Mouse (Mus musculus) effector memory CD4-positive, alpha-beta T cell, adult 5 months (primary cell): Measurements from ENCODE around the gene Crygb. TPM values are rescaled to one million over a fixed set of nuclear protein-coding genes. Genes with fewer than 3 reads are reported as not detected.

Experiments
- polyA plus RNA-seq: library from polyadenylated mRNA; unstranded; fragments of 100-300 nt; shearing (Covaris generic); gene quantifications from one replicate; pipeline ENCODE4 v1.2.1, GENCODE M21; 2017

The Crygb gene
- not detected for polyA plus RNA-seq

GRCm38 (mm10) chr1:65082188-65082587 is at the start of gene Crygb:
Crygb (minus strand) TSS chr1:65082288.

DNA sequence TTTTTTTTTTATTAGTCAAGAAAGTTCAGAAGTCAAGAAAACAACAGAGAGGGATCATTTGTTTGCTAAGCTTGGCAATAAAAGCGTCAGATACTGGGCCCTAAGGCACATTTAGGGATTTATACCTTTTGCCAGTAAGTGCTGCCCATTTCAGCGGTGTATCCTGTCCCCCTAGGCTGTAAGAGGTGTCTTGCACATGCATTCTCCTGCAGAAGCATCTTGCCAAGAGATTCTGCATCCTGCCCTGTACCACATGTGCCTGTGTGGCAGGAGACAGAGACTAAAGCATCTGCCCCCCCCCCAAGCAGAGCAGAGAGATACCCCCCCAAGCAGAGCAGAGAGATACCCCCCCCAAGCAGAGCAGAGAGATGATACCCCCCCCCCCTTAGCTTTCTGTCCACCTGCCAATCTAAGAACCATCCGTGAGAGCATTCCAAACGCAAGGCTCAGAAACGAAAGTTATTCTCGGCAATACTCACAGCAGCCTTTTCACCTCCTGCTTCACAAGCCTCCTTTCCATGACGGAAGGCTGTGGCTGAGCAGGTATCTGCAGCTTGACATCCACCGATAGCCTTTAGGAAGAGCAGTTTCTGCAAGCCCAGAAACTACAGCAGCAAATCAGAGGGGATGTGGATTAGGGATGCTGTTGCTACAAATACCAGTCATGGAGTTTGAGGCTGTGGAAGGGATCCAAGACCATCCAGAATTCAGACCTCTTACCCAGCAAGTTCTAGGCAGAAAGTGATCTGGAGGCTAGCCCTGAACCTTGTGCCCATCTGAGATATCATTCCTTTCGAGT is 40.7 kb upstream of the Crygb start, which contains the start of gene D630023F18Rik:
D630023F18Rik (minus strand) TSS at position 641 of the 799 bp plus-strand sequence.

GRCm38 (mm10) chr1:65119438-65119837 is 37.4 kb upstream of the Crygb start, which contains the start of gene Gm28845:
Gm28845 (minus strand) TSS chr1:65119558.

GRCm38 (mm10) chr1:65103273-65103672 is 21.2 kb upstream of the Crygb start, which contains the start of gene Cryga:
Cryga (minus strand) TSS chr1:65103373.

GRCm38 (mm10) chr1:65073589-65073988 is 8.5 kb downstream of the Crygb start, which contains the start of gene Crygc:
Crygc (minus strand) TSS chr1:65073689.

GRCm38 (mm10) chr1:65063352-65063751 is 18.7 kb downstream of the Crygb start, which contains the start of gene Crygd:
Crygd (minus strand) TSS chr1:65063452.

GRCm38 (mm10) chr1:65050952-65051351 is 31.1 kb downstream of the Crygb start, which contains the start of gene Cryge:
Cryge (minus strand) TSS chr1:65051149.

DNA sequence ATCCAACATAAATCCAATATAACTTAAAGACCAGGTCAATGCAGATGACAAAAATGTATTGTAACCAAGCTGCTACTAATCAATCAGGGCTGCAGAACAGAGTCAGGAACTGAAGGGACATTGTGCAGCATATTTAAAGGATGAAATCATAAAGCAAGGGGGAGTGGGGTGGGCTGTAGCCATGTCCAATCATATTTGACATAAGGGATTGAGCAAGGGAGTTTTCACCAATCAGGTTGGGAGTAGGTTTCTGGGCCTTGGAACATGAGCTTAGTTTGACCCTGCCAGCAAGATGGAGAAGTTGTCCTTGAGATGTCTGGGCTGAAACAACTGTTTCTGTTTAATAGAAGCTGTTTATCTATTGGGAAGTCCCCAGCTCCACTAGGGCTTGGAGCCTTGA is 49.4 kb downstream of the Crygb start, which contains the start of gene Akr1cl:
Akr1cl (minus strand) TSS at position 119 of the 400 bp plus-strand sequence.

Other genes with a start within 250 kb of the Crygb start
- 36.3 TPM for gene Plekhm3, start 125.5 kb downstream of the Crygb start, polyA plus RNA-seq
- gene Akr1cl, start 49.5 kb downstream of the Crygb start, polyA plus RNA-seq = 0.52 TPM
- gene Cryge, start 31.1 kb downstream of the Crygb start, polyA plus RNA-seq = not detected
- gene Crygd, start 18.8 kb downstream of the Crygb start, polyA plus RNA-seq = not detected
- gene Crygc, start 8.6 kb downstream of the Crygb start, polyA plus RNA-seq = not detected
- not detected for gene Cryga, start 21.1 kb upstream of the Crygb start, polyA plus RNA-seq
- gene Gm28845, start 37.3 kb upstream of the Crygb start, polyA plus RNA-seq = not detected
- gene D630023F18Rik, start 40.9 kb upstream of the Crygb start, polyA plus RNA-seq = not detected
- gene Idh1, start 104.2 kb upstream of the Crygb start, polyA plus RNA-seq = 3.5 TPM
- gene Pikfyve, start 104.4 kb upstream of the Crygb start, polyA plus RNA-seq = 22.2 TPM
- not detected for gene Pth2r, start 199.8 kb upstream of the Crygb start, polyA plus RNA-seq